Mouse (Mus musculus) C2C12 (cell line): ENCODE results near the gene Clstn2.

ENCODE experiments used
- CEBPB ChIP-seq: IDR thresholded peaks from one replicate; pipeline ENCODE4 v1.6.1; 2011; ENCODE audit warnings: low read depth, mild to moderate bottlenecking, control low read depth, moderate library complexity
- CTCF ChIP-seq: IDR thresholded peaks from one replicate; pipeline ENCODE4 v1.5.1; 2011; ENCODE audit not compliant: control insufficient read depth, insufficient read depth, insufficient read length
- FOSL1 ChIP-seq: IDR thresholded peaks from one replicate; pipeline ENCODE4 v1.8.0; 2011; ENCODE audit warnings: mild to moderate bottlenecking, low read length; ENCODE audit not compliant: poor library complexity, insufficient read depth, severe bottlenecking
- MAX ChIP-seq: IDR thresholded peaks from one replicate; pipeline ENCODE4 v1.6.1; 2011; ENCODE audit warnings: mild to moderate bottlenecking, control low read depth
- MYOG ChIP-seq: IDR thresholded peaks from one replicate; pipeline ENCODE4 v1.6.1; 2011; ENCODE audit not compliant: control insufficient read depth, insufficient read length; ENCODE audit errors: extremely low read depth
- USF1 ChIP-seq: IDR thresholded peaks from one replicate; pipeline ENCODE4 v1.6.1; 2011; ENCODE audit warnings: low read depth, mild to moderate bottlenecking, control low read depth, moderate library complexity

GRCm38 (mm10) chr9:97679878-97680277 is 353.1 kb downstream of the Clstn2 start:
- TF ChIP-seq MAX (no peak), CTCF (no peak), USF1 (no peak), CEBPB (no peak), FOSL1 (no peak), MYOG (no peak)
